Mouse (Mus musculus) lung, postnatal 14 days (tissue): ENCODE measurements around the gene Spon1.

Experiments
- DNase-seq: peaks from one replicate; pipeline ENCODE4 v3.0.0; 2021

Gene Spon1

DNA sequence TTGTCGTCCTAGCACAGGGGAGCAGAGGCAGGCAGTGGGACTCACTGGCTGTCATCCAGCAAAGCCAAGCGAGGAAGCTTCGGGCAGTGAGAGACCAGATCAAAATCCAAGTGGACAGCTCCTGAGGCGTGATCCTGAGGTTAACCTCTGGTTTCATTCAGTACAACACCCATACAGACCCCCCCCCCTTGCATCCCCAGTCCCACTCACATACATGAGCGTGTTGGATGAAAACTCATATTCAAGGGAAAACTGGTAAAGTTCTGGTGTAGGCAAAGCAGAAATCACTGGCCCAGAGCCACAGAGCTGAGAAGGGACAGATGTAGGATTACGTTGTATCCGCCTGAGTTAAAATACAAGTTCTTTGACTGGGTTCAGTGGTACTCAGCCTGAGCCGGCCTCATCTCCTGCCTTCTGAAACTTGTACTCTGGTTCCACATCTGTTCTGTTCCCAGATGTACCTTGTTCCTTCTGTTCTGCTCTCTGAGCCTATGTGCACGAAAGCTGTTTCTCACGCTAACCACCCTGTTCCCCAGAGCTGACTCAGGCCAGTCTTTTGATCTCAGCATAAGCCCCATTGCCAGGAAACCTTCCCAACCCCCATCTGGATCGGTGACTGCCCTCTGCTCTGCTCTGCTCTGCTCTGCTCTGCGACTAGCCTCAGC lies 143.5 kb downstream of the Spon1 start:
- DNase-seq: peak; percentile 14

DNA sequence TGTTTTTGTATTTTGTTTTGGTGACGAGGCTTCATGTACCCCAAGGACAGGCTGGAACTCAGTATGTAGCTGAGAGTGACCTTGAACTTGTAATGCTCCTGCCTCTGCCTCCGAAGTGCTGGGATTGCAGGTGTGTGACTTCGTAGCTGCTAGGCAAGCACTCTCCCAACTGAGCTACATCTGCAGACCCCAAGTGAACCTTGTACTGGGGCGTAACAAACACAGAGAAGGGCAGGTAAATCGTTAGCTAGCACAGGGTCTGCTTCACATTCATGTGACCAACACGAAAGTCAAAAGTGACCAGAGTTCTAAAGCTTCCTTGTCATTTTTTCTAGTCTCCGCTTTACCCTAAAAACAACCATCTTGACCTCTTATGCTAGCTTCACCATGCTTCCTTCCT lies 145.1 kb downstream of the Spon1 start:
- DNase-seq: no peak

DNA sequence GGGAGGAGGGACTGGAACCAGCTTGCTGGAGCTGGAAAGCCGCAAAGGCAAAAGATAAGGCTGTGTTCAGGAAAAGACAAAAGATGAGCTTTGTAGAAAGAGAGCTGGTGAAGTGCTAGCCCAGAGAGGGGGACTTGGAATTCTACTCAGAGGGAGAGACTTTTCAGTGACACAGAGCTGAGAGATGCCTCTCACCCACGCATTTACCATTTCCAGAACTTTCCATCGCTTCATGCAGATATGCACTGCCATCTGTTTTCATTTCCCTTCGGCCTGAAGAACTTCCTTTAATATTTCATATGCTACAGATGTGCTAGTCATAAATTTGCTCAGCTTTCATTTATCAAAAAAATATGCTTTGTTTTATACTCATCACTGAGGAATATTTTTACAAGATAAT lies 150.1 kb downstream of the Spon1 start:
- DNase-seq: no peak

DNA sequence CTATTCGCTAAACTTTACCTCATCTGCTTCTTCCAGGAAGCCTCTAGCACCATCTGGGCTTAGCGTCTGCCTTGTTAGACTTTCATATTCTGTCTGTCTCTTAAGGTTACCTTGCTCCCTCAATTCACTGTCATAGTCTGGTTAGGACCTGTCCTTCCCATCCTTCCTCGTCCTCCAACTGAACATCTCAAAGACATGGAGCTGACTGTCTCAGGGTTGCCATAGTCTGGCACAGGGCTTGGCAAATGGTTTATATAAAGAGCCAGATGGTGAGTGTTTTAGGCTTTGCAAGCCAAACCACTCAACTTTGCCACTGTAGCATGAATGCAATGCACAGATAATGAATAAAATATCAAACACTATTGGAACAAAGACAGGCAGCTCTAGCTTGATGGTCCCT lies 153.1 kb downstream of the Spon1 start:
- DNase-seq: no peak

DNA sequence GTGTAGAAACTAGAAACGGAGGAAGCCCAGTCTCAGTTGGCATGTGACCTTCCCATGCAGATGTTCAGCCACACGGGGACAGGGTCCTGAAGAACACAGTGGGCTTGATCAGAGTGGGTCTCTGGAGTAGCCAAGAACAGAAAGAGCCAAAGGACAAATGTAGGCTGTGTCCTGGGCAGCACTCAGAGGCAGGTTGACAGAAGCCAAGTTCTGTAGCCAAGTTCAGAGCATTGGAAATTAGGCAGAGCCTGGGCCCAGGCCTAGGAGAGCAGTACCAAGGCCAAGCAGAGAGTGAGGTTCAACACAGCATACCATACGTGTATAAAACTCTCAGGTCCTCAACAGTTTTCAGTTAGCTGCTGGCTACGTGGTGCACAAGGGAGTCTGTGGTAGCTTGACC lies 153.7 kb downstream of the Spon1 start:
- DNase-seq: no peak

DNA sequence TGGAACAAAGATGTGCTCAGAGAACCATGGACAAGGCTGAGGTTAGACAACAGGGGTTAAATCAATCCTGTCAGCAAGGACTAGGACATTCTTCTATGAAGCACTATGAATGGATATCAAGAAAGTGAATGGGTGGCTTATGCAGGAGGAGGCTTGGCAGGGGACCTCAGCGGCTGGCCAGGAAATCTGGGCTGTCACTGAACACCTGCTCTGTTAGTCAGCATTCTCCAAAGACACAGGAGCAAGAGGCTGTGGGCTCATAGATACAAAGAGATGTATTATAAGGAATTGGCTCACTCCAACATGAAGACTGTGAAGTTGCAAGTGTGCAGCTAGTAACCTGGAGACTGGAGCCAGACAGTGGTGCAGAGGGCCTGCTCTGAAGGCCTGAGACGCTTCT lies 154.3 kb downstream of the Spon1 start:
- no peak for DNase-seq

DNA sequence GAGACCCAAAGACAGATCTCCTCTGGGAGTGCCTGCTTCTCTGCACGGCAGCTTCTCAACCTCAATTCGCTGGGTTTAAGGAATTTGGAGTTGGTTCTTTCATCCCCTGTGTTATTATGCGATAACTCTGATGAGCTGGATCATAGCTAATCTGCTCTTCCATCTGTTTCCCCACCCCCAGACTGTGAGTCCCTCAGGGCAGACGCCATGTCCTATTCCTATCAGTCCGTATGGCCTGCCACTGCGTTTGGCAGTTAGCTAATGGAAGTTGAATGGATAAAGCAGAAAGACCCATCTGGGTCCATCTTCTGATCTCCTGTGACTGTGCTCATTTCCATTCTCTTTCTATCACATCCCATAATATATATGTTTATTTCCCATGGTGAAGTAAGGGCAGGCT lies 158.8 kb downstream of the Spon1 start:
- no peak for DNase-seq

DNA sequence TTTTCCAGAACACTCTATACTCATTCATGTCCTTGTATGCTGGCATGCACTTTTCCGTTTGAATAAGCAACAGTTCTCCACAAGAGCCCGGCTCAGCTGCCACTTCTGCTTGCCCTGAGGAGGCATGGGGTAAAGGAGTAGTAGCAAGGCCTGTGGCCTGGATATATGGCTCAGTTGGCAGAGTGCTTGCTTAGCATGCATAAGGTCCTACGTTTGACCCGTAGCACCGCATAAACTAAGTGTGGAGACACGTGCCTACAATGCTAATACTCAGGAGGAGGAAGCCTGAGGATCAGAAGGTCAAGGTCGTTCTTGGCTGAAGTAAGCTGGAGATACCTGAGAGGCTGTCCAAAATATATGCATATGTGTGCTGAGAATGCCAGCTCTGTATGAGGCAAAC lies 185.1 kb downstream of the Spon1 start:
- no peak for DNase-seq

DNA sequence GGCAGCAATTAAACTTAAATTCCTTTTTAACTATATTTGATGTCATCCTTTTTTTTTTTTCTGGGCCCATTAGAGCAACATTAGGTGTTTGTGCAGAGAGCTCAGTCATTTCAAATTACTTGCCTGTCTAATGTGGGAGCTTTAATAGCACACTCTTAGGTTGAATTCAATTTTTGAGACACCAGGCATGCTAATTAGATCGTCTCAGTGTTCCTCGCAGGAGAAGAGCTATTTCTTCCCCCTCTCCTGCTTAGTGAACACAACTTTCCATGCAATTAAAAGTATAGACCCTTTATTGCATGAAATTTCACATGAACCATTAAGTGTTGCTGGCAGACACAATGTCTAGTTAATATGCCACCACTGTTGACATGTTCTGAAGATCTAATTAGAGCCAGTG lies 189.6 kb downstream of the Spon1 start:
- DNase-seq: no peak

DNA sequence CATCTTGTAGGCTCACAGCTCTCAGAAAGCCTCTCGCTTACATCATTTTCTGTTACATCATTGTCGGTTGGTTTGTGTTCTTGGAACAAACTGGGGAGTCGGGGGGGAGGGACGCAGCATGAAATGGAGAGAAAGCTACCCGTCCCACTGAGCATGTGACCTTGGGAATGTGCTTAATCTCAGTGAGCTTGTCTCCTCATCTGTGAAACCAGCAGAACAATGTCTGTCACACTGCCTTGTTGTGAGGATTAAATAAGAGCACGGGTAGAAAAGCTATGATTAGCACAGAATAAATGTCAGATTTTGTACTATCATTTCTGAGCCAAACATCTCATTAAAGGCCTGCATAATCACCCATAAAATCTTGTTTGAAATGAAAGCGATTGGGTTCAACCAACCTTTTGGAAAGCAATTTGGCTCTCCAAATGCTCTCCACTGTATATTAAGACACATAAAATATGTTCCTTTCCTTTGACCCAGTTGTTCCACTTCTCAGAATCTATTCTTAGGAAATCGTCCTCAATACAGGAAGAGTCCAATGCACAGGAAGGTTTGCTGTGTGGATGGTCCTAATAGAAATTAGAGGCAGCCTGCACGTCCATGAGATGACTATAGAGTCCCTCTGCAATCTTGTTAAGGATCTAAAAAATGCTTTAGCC lies 195.2 kb downstream of the Spon1 start:
- DNase-seq: peak; percentile 50

DNA sequence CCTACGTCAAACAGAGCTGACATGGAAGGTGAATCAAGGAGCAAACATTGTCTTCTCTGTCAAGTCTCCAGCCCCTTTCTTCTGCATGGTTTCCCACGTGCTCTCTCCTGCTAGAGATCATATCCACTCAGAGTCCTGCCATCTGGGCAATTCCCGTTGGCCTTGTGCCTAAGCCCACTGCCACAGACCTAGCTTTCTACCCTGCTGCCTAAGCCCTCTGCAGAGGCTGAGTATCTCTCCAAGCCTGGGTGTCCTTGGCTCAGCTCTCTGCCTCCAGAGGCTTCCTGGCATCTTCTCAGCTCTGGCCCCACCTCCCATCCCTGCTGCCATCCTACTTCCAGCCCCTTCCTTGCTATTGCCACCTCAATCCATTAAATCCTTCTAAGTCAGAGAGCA lies 195.7 kb downstream of the Spon1 start:
- peak; percentile 37 for DNase-seq

DNA sequence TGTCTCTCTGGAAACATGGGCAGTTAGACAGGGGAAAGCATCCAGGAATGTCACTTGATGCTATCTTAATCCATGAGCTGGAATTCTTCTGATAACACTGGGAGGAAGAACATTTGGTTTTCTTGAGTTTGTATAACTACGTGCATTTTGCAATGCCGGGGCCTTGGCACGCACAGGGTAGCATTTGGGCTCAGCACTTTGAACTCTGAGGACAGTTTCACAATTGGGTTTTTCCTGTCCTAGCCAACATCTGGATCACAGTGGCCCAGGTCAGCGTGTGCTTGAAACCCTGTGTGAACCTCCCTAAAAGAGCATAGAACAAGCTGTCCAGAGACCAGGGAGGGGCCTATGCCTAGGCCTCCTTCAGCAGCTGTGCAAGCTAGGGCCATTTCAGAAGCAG lies 196.3 kb downstream of the Spon1 start:
- peak; percentile 57 for DNase-seq

DNA sequence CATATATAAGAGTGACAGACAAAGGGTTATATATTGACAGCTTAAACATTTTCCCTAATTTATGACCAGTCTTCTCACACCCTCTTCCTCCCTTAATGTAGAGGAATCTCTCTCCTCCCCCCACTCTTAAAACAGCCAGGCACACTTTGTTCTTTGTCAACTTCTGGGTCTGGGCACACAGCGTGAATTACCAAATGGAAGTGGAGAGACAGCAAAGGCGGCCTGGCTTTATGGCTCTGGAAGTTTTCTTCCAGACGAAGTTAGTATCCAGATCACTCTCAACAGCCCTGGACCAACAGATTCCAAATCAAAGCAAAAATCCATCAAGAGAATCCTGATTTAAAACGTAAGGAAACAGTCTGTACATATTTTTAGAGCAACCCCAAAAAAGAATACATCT lies 198.0 kb downstream of the Spon1 start:
- no peak for DNase-seq

DNA sequence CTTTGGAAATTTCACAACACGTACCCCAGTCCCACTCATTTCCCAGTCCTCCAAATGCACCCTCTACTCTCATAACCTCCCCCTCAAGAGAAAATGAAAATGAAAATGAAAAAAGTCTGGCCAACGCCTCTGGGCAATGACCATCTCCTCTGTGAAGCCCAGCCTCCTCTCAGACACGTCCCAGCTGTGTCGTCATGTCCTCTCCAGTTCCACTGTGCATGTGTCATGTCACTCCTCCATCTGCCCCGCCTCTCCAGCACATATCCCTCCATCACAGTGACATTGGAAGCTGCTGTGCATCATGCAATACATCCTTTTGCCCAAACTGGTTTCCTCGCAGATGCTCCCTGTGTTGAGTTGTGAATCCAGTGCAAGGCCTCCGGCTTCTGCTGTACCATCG lies 199.8 kb downstream of the Spon1 start:
- no peak for DNase-seq

DNA sequence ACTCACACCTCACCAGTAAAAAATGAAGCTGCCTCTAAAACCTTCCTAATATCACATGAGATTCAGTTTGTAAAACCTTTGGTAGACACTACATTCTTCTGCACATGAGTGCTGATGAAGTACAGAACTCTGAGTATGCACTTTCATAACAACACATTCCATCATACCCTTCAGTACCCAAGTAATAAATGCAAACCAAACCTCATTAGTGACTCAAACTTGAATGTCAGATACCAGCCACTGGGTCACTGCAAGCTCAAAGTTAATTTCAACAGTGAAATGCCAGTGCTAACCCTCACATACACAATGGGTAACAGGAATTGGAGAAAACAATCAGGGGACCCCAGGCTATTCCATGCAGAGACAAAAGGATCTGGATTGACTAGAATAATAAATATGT lies 203.4 kb downstream of the Spon1 start:
- no peak for DNase-seq

DNA sequence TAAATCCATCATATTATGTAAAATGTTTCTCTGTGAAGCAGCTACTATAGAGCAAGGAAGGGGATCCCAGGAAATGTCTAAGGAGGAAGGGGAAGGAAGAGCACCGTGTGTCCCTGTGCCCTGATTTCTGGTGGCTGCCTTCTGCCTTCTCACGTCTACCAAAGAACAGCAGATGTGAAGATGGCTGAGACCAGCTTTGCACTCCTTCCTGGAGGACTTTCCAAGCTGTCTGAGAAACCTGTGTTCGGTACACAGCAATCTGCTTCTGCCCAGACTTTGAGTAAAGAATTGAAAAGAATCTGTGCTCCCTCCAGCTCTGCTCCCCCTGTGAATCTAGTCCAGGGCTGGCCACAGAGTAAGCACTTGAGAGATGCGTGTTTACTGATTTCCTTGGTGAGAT lies 206.7 kb downstream of the Spon1 start:
- DNase-seq: no peak

DNA sequence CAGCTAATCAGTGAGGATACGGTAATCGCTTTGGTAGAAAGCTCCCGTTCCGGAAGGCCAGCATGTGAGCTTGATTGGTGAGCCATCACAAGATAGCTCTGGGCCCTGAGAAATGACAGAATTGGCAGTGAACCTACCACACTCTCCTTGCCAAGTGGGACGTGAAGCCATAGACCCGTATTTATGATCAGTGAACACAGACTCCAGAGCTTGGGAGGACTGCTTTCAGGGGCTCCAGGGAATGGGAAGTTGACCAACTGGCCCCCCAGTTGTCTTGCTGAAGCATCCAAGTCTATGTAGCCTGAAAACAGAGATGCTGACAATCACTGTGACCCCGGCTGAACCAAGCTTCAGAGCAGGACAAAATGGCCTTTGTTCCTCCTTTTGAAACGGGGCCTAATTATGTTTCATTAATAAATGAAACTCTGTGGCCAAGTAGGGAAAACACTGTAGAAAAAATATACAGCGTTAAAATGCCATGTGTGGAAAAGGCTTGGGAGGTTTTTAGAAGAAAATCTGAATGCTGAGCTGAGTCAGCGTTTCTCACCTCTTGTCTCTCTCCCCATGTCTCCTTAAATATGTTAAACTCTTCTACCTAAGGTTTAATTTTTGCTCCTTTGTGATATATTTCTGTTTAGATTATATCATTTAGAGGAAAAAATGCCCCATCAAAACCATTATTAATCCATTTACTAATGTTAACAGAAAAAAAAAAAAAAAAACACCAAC lies 220.8 kb downstream of the Spon1 start:
- DNase-seq: no peak

DNA sequence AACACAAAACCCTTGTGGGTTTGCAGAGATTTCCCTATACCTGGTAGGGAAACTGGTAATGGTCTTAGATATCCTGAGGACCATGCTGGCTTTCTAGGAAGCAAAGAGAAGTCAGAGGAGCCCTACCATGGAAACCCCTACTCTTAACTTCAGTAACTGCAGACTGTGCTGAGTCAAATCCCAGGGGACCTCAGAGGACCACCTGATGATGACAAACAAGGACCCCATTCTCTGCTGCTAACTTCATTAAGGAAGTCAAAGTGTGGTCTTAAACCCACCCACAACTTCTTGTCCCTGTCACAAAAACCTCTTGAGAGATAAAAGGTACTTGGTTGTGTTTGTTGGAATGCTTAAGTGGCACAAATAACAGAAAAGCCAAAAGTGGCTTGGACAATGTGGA lies 222.4 kb downstream of the Spon1 start:
- no peak for DNase-seq

DNA sequence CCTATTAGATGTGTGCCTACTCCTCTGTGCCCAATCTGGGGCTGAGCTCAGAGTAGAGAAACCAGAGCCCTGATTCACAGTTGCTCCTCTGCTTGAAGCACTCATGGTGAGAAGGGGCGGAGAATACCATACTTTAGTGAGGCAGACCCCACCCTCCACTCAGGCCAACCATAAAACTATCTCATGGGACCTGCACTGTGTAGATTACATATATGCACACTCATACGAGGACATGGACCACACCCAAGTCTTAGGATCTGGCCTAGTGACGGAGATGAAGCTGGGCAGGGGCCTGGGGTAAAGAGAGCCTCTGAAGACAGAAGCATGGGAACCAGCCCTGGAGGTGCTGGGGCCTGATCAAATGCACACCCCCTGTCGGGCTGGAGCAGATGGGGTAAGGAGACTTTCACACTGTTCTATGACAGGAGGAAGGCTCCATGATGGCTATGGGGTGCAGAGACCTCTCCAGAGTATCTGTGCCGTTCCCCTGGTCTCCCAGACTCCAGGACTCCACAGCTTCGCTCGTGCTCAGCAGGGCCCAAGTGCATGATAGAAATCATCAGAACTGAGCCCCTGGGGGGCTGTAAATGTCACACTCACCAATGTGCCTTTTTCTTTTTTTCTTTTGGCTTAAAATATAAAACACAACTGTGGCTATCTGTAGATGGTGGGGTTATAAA lies 232.0 kb downstream of the Spon1 start:
- no peak for DNase-seq

DNA sequence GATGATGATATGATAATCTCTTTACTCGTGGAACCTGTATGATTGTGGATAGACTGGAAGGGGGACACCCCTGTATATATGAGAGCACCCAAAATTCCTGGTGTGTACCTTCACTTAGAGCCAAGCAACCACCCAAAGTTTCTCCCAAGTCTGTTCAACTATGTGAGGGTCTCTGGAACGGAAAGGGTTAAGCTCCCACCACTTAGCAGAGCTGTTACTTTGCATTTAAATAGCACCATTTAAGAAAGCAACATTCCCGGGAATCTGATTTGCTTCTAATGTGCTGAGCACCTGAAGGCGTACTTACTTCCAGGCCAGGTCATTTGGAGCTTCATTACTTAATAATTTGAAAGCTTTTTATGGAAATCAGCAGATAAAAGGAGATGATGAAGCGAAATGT lies 238.4 kb downstream of the Spon1 start:
- DNase-seq: no peak

DNA sequence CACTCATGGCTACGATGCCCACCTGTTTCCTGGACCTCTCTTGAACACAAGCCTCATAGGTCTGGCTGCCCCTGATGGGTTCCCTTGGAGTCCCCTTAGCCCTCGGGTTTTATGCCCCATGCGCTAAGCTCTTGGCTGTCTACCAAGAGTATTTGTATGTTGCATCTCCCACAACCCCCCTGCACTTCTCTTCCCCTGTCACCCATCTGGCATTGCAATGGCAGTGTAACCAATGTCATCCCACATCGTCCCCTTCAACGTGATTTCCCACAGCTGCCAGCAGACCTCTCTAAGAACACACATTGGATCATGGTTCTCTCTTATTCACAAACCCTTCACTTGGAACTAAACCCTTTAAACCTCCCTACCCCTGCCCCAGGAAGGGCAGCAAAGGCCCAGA lies 239.7 kb downstream of the Spon1 start:
- DNase-seq: no peak

DNA sequence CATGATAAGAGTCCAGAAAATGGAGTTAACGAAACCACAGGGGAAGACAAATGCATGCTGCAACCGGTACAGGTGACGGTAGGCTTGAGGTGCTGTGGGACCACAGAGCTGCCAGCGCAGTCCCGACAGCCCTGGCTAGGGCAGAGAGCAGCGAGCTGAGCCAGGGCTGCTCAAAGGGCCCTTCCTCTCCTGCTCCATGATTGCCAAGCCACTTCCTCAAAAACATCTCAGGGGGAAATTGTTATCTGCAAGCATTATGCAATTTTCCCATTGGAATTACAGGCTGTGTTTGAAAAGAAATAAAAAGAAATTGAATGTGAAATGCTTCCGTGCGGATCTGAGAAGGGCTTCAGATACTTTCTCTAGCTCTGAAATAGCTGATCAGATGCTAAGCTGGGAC lies 240.7 kb downstream of the Spon1 start:
- DNase-seq: no peak

DNA sequence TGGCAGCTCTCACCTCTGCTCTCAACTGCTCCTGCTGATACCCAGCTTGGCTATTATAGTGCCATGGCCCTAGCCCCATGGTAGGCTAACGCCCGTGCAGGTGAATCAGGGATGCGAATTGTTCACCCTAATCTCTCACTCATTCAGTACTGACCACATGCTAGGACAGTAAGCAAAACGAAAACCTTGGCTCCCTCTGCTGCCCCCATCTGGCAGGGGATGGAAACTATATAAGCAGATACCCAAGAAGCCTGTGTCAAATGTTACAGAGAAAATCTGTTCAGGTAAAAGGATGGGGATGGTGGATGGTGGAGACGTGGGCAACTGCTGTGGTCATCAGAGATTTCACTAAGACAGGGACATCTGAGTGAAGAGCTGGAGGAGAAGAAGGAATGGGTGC lies 241.8 kb downstream of the Spon1 start:
- peak; percentile 60 for DNase-seq
